Mouse (Mus musculus): ENCODE results near the gene Kcnab2. TPM values are rescaled to one million over a fixed set of nuclear protein-coding genes. Genes with fewer than 3 reads are reported as not detected.

The Kcnab2 gene
- total and polyA plus RNA-seq, 3 experiments, result 82.9 to 118 TPM; not detected in 1

DNA sequence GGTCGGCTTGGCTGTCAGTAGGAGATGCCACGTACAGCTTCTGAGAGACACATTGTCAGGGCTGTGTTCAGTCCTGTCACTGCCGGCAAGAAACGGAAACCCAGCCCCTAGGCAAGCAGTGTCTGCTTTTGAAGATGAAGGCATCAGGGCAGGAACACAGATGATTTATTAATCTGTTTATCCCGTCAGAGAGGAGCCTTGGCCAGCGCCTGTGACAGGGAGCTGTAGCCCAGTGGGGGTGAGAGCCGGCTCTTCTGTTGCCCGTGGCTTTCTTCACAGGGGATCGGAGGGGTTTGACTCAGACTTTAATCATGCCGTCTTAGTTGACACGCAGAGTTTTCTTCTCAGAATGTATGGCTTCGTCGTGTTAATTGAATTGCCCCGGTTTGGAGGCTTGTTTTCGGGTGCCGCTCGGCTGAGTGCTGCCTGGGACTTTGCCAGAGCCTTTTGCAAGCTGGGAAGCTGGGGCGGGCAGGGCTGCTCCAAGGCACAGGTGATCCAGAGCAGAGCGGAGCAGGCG is 16.7 kb upstream of the Kcnab2 start:
- no peaks in the 10 kb centered on the region for H3K79me2 ChIP-seq (ENCODE audit: control insufficient read depth, insufficient read depth, low read length, poor library complexity)
- no peaks in the 10 kb centered on the region for H3K4me1 ChIP-seq (ENCODE audit: control insufficient read depth in 1 of 2, insufficient read depth in 2 of 2, low read length in 2 of 2)
- no peak overlapping the region for H3K27ac ChIP-seq (ENCODE audit: control insufficient read depth, low read depth, low read length)
- H3K36me3 ChIP-seq (ENCODE audit: control insufficient read depth in 1 of 2, insufficient read depth in 2 of 2, low read length in 2 of 2), result no peaks in the 10 kb centered on the region
- no peaks in the 10 kb centered on the region for H3K9me3 ChIP-seq (replicated peaks; ENCODE audit: insufficient read depth, low read length)
- no peak overlapping the region for H3K9ac ChIP-seq (ENCODE audit: control insufficient read depth, low read depth, low read length, poor library complexity, severe bottlenecking)
- no peak for DNase-seq (ENCODE audit: low read depth, low spot score)
- TF ChIP-seq MEF2A (IDR thresholded peaks at IDR 0.05; ENCODE audit: extremely low read depth, insufficient replicate concordance, low read depth, low read length, poor library complexity, severe bottlenecking), result no peak
- no peak for TF ChIP-seq TAL1 (IDR thresholded peaks at IDR 0.05; ENCODE audit: low read length)
- no peak for TF ChIP-seq CTCF (IDR thresholded peaks at IDR 0.05 in 2 of 3, conservative IDR thresholded peaks at IDR 0.05 in 1 of 3; ENCODE audit: control insufficient read depth in 1 of 3, insufficient read depth in 1 of 3, low read depth in 2 of 3, low read length in 3 of 3, poor library complexity in 1 of 3, severe bottlenecking in 1 of 3)
- TF ChIP-seq BHLHE40 (IDR thresholded peaks at IDR 0.05; ENCODE audit: borderline replicate concordance, low read depth, low read length), result no peak
- TF ChIP-seq TCF12 (IDR thresholded peaks at IDR 0.05; ENCODE audit: low read depth, low read length), result no peak
- no peak for TF ChIP-seq USF2 (IDR thresholded peaks at IDR 0.05; ENCODE audit: borderline replicate concordance in 1 of 2, insufficient read depth in 1 of 2, low read depth in 1 of 2, low read length in 2 of 2)
- no peak for TF ChIP-seq MXI1 (IDR thresholded peaks at IDR 0.05; ENCODE audit: low read depth, low read length)
- TF ChIP-seq CHD1 (IDR thresholded peaks at IDR 0.05; ENCODE audit: low read depth, low read length), result no peak
- TF ChIP-seq UBTF (IDR thresholded peaks at IDR 0.05; ENCODE audit: borderline replicate concordance, insufficient read depth, low read depth, low read length), result no peak
- TF ChIP-seq ZC3H11A (IDR thresholded peaks at IDR 0.05; ENCODE audit: low read depth, low read length), result no peak
- TF ChIP-seq MYC (IDR thresholded peaks at IDR 0.05; ENCODE audit: low read depth, low read length), result no peak
- H3K27me3 ChIP-seq (ENCODE audit: control insufficient read depth in 1 of 2, insufficient read depth in 2 of 2, low read length in 2 of 2), result no peaks in the 10 kb centered on the region
- no peak overlapping the region for H3K4me3 ChIP-seq (ENCODE audit: control insufficient read depth in 1 of 2, insufficient read depth in 1 of 2, low read depth in 2 of 2, low read length in 2 of 2)

DNA sequence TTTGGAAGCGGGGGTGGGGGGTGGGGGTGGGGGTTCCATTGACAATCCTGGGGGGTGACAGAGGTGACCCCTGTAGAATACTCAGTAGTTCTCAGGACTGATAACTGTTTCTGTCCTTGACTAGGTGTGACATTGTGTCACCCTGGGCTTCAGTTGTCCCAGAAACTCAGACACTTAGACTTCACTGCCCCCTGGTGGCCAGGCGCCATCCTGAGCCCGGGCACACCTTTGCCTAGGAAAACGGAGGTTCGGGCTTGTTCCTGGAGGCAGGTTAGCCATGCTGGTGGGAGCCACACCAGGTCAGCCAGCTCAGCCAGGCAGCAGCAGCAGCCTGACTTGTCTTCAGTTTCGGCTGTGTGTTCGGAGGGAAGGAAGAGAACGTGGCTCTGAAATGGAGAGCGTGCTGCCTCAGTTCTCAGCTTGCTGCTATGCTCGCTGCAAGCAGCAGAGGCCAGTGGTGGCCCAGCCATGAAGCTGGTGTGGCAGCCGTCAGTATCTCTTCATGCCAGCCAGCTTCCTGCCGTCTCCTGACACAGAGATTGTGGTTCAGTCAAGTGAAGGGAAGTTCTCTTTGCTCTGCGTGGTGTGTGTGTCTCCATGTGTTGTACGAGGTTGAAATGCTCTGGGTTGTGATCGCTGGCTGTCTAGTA is 13.7 kb upstream of the Kcnab2 start:
- Histone ChIP-seq H3K9me3 (replicated peaks; ENCODE audit: insufficient read depth, low read length) (no peaks in the 10 kb centered on the region), H3K4me1 (ENCODE audit: control insufficient read depth in 1 of 2, insufficient read depth in 2 of 2, low read length in 2 of 2) (no peaks in the 10 kb centered on the region), H3K27me3 (ENCODE audit: control insufficient read depth in 1 of 2, insufficient read depth in 2 of 2, low read length in 2 of 2) (no peaks in the 10 kb centered on the region), H3K4me3 (ENCODE audit: control insufficient read depth in 1 of 2, insufficient read depth in 1 of 2, low read depth in 2 of 2, low read length in 2 of 2) (no peak overlapping the region), H3K36me3 (ENCODE audit: control insufficient read depth in 1 of 2, insufficient read depth in 2 of 2, low read length in 2 of 2) (no peaks in the 10 kb centered on the region), H3K9ac (ENCODE audit: control insufficient read depth, low read depth, low read length, poor library complexity, severe bottlenecking) (no peak overlapping the region), H3K27ac (ENCODE audit: control insufficient read depth, low read depth, low read length) (no peak overlapping the region), H3K79me2 (ENCODE audit: control insufficient read depth, insufficient read depth, low read length, poor library complexity) (no peaks in the 10 kb centered on the region)
- peak; percentile 34 to 61 (median 39); a peak in 5 of 6 replicates for TF ChIP-seq CTCF (IDR thresholded peaks at IDR 0.05 in 2 of 3, conservative IDR thresholded peaks at IDR 0.05 in 1 of 3; ENCODE audit: control insufficient read depth in 1 of 3, insufficient read depth in 1 of 3, low read depth in 2 of 3, low read length in 3 of 3, poor library complexity in 1 of 3, severe bottlenecking in 1 of 3)
- TF ChIP-seq GABPA (IDR thresholded peaks at IDR 0.05; ENCODE audit: low read depth, low read length), result no peak
- no peak for TF ChIP-seq NRF1 (IDR thresholded peaks at IDR 0.05; ENCODE audit: insufficient read depth, low read depth, low read length, poor library complexity, severe bottlenecking)
- TF ChIP-seq SMC3 (IDR thresholded peaks at IDR 0.05; ENCODE audit: low read depth, low read length), result peak; percentile 44
- TF ChIP-seq MAFK (IDR thresholded peaks at IDR 0.05; ENCODE audit: borderline replicate concordance, low read depth, low read length), result no peak
- no peak for TF ChIP-seq RCOR1 (IDR thresholded peaks at IDR 0.05; ENCODE audit: low read depth, low read length)
- no peak for TF ChIP-seq ETS1 (IDR thresholded peaks at IDR 0.05; ENCODE audit: low read depth, low read length)
- TF ChIP-seq USF2 (IDR thresholded peaks at IDR 0.05; ENCODE audit: borderline replicate concordance in 1 of 2, insufficient read depth in 1 of 2, low read depth in 1 of 2, low read length in 2 of 2), result no peak
- TF ChIP-seq RAD21 (IDR thresholded peaks at IDR 0.05; ENCODE audit: low read depth, low read length), result peak; percentile 39
- TF ChIP-seq HCFC1 (IDR thresholded peaks at IDR 0.05; ENCODE audit: low read depth, low read length), result no peak
- TF ChIP-seq TCF12 (IDR thresholded peaks at IDR 0.05; ENCODE audit: low read depth, low read length), result no peak
- TF ChIP-seq KAT2A (conservative IDR thresholded peaks at IDR 0.05; ENCODE audit: low read depth, low read length), result no peak
- TF ChIP-seq POLR2AphosphoS5 (IDR thresholded peaks at IDR 0.05; ENCODE audit: borderline replicate concordance, low read depth, low read length), result no peak
- no peak for TF ChIP-seq JUND (IDR thresholded peaks at IDR 0.05; ENCODE audit: low read depth, low read length)
- no peak for TF ChIP-seq USF1 (IDR thresholded peaks at IDR 0.05; ENCODE audit: low read depth, low read length)
- no peak for TF ChIP-seq ZMIZ1 (IDR thresholded peaks at IDR 0.05; ENCODE audit: low read depth, low read length)
- TF ChIP-seq MYB (IDR thresholded peaks at IDR 0.05; ENCODE audit: low read depth, low read length), result no peak
- no peak for TF ChIP-seq UBTF (IDR thresholded peaks at IDR 0.05; ENCODE audit: borderline replicate concordance, insufficient read depth, low read depth, low read length)
- no peak for TF ChIP-seq GATA1 (IDR thresholded peaks at IDR 0.05; ENCODE audit: low read depth, low read length)
- no peak for TF ChIP-seq MAZ (IDR thresholded peaks at IDR 0.05; ENCODE audit: low read depth, low read length)
- TF ChIP-seq POLR2AphosphoS2 (IDR thresholded peaks at IDR 0.05; ENCODE audit: low read length), result no peak
- peak; percentile 11 for DNase-seq (ENCODE audit: low read depth, low spot score)
